In the genomic region with DNA sequence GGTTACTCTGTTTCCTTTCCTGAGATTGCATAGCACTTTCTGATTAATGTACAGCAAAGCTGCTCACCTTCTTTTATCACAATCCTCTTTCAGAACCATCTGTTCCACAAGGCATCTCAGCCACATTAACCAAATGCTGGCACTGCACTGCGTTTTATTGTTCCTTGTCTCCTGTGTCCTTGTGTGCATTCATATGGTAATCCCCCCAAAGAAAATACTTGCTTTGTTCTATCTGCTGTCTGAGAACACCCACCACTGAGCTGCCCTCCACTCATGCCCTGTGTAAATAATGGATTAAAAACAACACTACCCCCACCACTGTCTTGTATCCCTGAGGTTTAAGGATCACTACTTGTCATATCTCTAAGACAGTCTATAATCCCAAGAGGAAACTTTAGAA, we compare ENCODE assay signal across 21 mouse cellular contexts.
DNase-seq lines count a peak whose midpoint lies in the region; ATAC-seq lines count a peak whose summit lies in the region.
"Had no signal": no experiment of that assay in that cellular context is flagged by ENCODE, and none has a peak within 500 bp of the region (broad histone marks: within the 10 kb centered on the region; RNA-seq: fewer than 3 reads in every experiment).

No protein-coding gene starts in this region.

- no peak overlapping the region for H3K4me3 ChIP-seq in midbrain, embryonic 12.5 days
- no peak overlapping the region for H3K4me3 ChIP-seq in midbrain, embryonic 15.5 days
- no peak overlapping the region for H3K4me3 ChIP-seq in forebrain, embryonic 13.5 days
- H3K4me3 ChIP-seq in neural tube, embryonic 13.5 days = no peak overlapping the region
- H3K4me3 ChIP-seq: embryonic facial prominence, embryonic 13.5 days; heart, embryonic 12.5 days; intestine, embryonic 15.5 days; kidney, embryonic 15.5 days had no signal

- H3K27ac ChIP-seq in midbrain, embryonic 12.5 days (replicated peaks) = peak overlapping the region; percentile 52; the same call in 1 of the 2 replicates
- H3K27ac ChIP-seq in midbrain, embryonic 15.5 days = no peak overlapping the region
- H3K27ac ChIP-seq in forebrain, embryonic 13.5 days = peak overlapping the region; percentile 26
- H3K27ac ChIP-seq in neural tube, embryonic 13.5 days (replicated peaks) = no peak overlapping the region
- H3K27ac ChIP-seq: embryonic facial prominence, embryonic 13.5 days; intestine, embryonic 15.5 days; kidney, embryonic 15.5 days had no signal

- DNase-seq in embryo, embryonic 10.5 days (ENCODE audit: low spot score) = peak; percentile 37
- no peak for DNase-seq in embryo, embryonic 9.5 days (ENCODE audit: extremely low spot score)
- DNase-seq in adipocyte (ENCODE audit: low spot score) = no peak
- DNase-seq in lung, postnatal 25 days (ENCODE audit: low spot score) = no peak
- DNase-seq: adrenal gland, postnatal 25 days; cerebellum, adult 8-10 months; heart, postnatal 36 days; left cerebral cortex, postnatal 4 days; lung, adult 18-20 months; lung, postnatal 4 days; right cerebral cortex, postnatal 14 days; thymus, postnatal 14 days had no signal

- no peaks in the 10 kb centered on the region for H3K9me3 ChIP-seq in midbrain, embryonic 12.5 days
- no peaks in the 10 kb centered on the region for H3K9me3 ChIP-seq in midbrain, embryonic 15.5 days
- H3K9me3 ChIP-seq in forebrain, embryonic 13.5 days (replicated peaks) = no peaks in the 10 kb centered on the region
- H3K9me3 ChIP-seq in neural tube, embryonic 13.5 days = no peaks in the 10 kb centered on the region
- H3K9me3 ChIP-seq: embryonic facial prominence, embryonic 13.5 days; heart, embryonic 12.5 days; intestine, embryonic 15.5 days; kidney, embryonic 15.5 days had no signal

- 6% methylated on average over 1 of the region's 1 CpGs for WGBS in midbrain, embryonic 12.5 days
- WGBS in midbrain, embryonic 15.5 days = 0% methylated on average over 1 of the region's 1 CpGs
- 3% methylated on average over 1 of the region's 1 CpGs for WGBS in forebrain, embryonic 13.5 days
- WGBS in neural tube, embryonic 13.5 days = 7% methylated on average over 1 of the region's 1 CpGs

- H3K9ac ChIP-seq in midbrain, embryonic 12.5 days (replicated peaks) = no peak overlapping the region
- no peak overlapping the region for H3K9ac ChIP-seq in midbrain, embryonic 15.5 days
- H3K9ac ChIP-seq in forebrain, embryonic 13.5 days = no peak overlapping the region
- no peak overlapping the region for H3K9ac ChIP-seq in neural tube, embryonic 13.5 days
- H3K9ac ChIP-seq: embryonic facial prominence, embryonic 13.5 days; heart, embryonic 12.5 days; intestine, embryonic 15.5 days; kidney, embryonic 15.5 days had no signal

- no peaks in the 10 kb centered on the region for H3K27me3 ChIP-seq in midbrain, embryonic 12.5 days
- no peaks in the 10 kb centered on the region for H3K27me3 ChIP-seq in midbrain, embryonic 15.5 days (replicated peaks)
- H3K27me3 ChIP-seq in forebrain, embryonic 13.5 days = no peaks in the 10 kb centered on the region
- H3K27me3 ChIP-seq in neural tube, embryonic 13.5 days = no peaks in the 10 kb centered on the region
- H3K27me3 ChIP-seq: embryonic facial prominence, embryonic 13.5 days; heart, embryonic 12.5 days; intestine, embryonic 15.5 days; kidney, embryonic 15.5 days had no signal

- H3K4me2 ChIP-seq in midbrain, embryonic 12.5 days (replicated peaks) = no peak overlapping the region
- no peak overlapping the region for H3K4me2 ChIP-seq in midbrain, embryonic 15.5 days
- no peak overlapping the region for H3K4me2 ChIP-seq in forebrain, embryonic 13.5 days
- no peak overlapping the region for H3K4me2 ChIP-seq in neural tube, embryonic 13.5 days
- H3K4me2 ChIP-seq: embryonic facial prominence, embryonic 13.5 days; heart, embryonic 12.5 days; intestine, embryonic 15.5 days; kidney, embryonic 15.5 days had no signal

- H3K36me3 ChIP-seq in midbrain, embryonic 12.5 days = no peaks in the 10 kb centered on the region
- no peaks in the 10 kb centered on the region for H3K36me3 ChIP-seq in midbrain, embryonic 15.5 days (replicated peaks)
- H3K36me3 ChIP-seq in forebrain, embryonic 13.5 days (ENCODE audit: poor library complexity, severe bottlenecking) = no peaks in the 10 kb centered on the region
- H3K36me3 ChIP-seq in neural tube, embryonic 13.5 days = no peaks in the 10 kb centered on the region
- H3K36me3 ChIP-seq: embryonic facial prominence, embryonic 13.5 days; heart, embryonic 12.5 days; intestine, embryonic 15.5 days; kidney, embryonic 15.5 days had no signal

- peaks cover 12% of the 10 kb centered on the region for H3K4me1 ChIP-seq in midbrain, embryonic 12.5 days
- 0 out of 2 replicates have a peak, but pooled peaks cover 4% of the 10 kb centered on the region for H3K4me1 ChIP-seq in midbrain, embryonic 15.5 days
- peaks cover 20% of the 10 kb centered on the region for H3K4me1 ChIP-seq in forebrain, embryonic 13.5 days
- peaks cover 6% of the 10 kb centered on the region; the same call in 1 of the 2 replicates for H3K4me1 ChIP-seq in neural tube, embryonic 13.5 days (replicated peaks)
- H3K4me1 ChIP-seq: embryonic facial prominence, embryonic 13.5 days; heart, embryonic 12.5 days; intestine, embryonic 15.5 days; kidney, embryonic 15.5 days had no signal

- ATAC-seq in midbrain, embryonic 12.5 days (ENCODE audit: low FRiP score, low read depth) = peak; percentile 90
- ATAC-seq in midbrain, embryonic 15.5 days (replicated peaks) = no peak
- peak; percentile 76; the same call in 1 of the 2 replicates for ATAC-seq in forebrain, embryonic 13.5 days
- peak; percentile 71 for ATAC-seq in neural tube, embryonic 13.5 days (ENCODE audit: low read depth)
- ATAC-seq: CD4-positive, CD25-positive, alpha-beta regulatory T cell, adult 4 months; intestine, embryonic 15.5 days had no signal

Comparison
In these comparisons a context has a peak if more than half of its experiments do, and no peak if none do; other contexts are left out.
1. H3K27ac ChIP-seq: peak in midbrain, embryonic 12.5 days (single experiment) and forebrain, embryonic 13.5 days (single experiment); none in midbrain, embryonic 15.5 days (single experiment) and neural tube, embryonic 13.5 days (single experiment).